Mouse (Mus musculus): ENCODE data around the gene Efemp2. TPM values are rescaled to one million over a fixed set of nuclear protein-coding genes. Genes with fewer than 3 reads are reported as not detected.
"Not testable (repeated sequence)": the region's sequence is repeated elsewhere in the genome, so short reads cannot be mapped to it uniquely, and the experiment has no call there.

Gene Efemp2
- polyA plus RNA-seq, 1 experiment, result 37.5 TPM

DNA sequence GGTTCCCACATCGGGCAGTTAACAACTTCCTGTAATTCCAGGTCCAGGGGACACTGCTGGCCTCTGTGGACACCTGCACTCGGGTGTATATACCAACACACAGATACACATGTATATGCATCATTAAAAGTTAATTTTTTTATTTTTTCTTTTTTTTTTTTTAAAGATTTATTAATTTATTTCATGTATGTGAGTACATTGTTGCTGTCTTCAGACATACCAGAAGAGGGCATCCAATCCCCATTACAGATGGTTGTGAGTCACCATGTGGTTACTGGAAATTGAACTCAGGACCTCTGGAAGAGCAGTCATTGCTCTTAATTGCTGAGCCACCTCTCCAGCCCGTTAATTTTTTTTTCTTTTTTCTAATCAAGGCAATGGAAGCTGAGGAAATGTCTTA lies 897 bp upstream of the Efemp2 start:
- WGBS, result 70% methylated on average over 3 of the region's 3 CpGs
- DNase-seq (ENCODE audit: low read depth, low spot score), result no peak

- no peak for DNase-seq (ENCODE audit: low read depth, low spot score)
- WGBS, result 1% methylated on average over 68 of the region's 68 CpGs
These were observed 721 bp downstream of the Efemp2 start for GRCm38 (mm10) chr19:5474281-5475068.

GRCm38 (mm10) chr19:5475069-5475714 lies 1.4 kb downstream of the Efemp2 start:
- WGBS, result 51% methylated on average over 13 of the region's 13 CpGs
- no peak for DNase-seq (ENCODE audit: low read depth, low spot score)

DNA sequence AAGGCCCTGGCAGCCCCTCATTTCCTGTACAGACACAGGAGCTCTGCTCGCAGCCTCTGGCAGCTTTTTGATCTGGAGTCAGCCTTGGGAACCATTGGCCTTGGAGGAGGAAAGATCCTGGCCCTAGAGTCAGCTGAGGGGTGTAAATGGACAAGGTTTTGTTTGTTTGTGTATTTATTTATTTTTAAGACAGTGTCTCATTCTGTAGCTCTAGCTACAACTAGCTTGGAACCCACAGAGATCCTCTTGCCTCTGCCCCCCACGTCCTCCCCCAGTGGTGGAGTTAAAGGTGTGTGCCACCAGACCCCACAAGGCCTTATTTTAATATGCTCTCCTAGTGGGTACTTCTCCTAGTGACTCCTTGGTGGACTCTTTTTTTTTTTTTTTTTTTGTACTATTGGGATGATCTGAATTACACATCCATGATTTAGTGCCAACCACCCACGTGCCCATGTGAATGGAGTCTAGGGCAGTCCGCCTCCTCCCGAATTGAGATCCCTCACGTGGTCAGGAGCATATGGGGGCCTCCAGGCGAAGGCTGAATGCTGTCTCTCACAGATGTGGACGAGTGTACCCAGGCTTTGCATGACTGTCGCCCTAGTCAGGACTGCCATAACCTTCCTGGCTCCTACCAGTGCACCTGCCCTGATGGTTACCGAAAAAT lies 3.4 kb downstream of the Efemp2 start:
- WGBS, result 89% methylated on average over 10 of the region's 10 CpGs
- DNase-seq (ENCODE audit: low read depth, low spot score), result no peak

GRCm38 (mm10) chr19:5477668-5478300 lies 4.0 kb downstream of the Efemp2 start:
- DNase-seq (ENCODE audit: low read depth, low spot score), result no peak

GRCm38 (mm10) chr19:5480016-5480415 lies 6.3 kb downstream of the Efemp2 start:
- 63% methylated on average over 10 of the region's 10 CpGs for WGBS
- DNase-seq (ENCODE audit: low read depth, low spot score), result no peak

More at GRCm38 (mm10) chr19:5477668-5478300, 4.0 kb downstream of the Efemp2 start:
- 81% methylated on average over 18 of the region's 18 CpGs for WGBS

GRCm38 (mm10) chr19:5481398-5481797 lies 7.6 kb downstream of the Efemp2 start:
- 88% methylated on average over 10 of the region's 10 CpGs for WGBS
- DNase-seq (ENCODE audit: low read depth, low spot score), result no peak

GRCm38 (mm10) chr19:5483386-5484359 lies 9.9 kb downstream of the Efemp2 start:
- WGBS, result 84% methylated on average over 19 of the region's 19 CpGs
- DNase-seq (ENCODE audit: low read depth, low spot score), result no peak

- WGBS, result 92% methylated on average over 5 of the region's 5 CpGs
- DNase-seq (ENCODE audit: low read depth, low spot score), result no peak
These were observed 10.7 kb downstream of the Efemp2 start for GRCm38 (mm10) chr19:5484496-5484895.

- 87% methylated on average over 8 of the region's 8 CpGs for WGBS
- DNase-seq (ENCODE audit: low read depth, low spot score), result no peak
These were observed 11.6 kb downstream of the Efemp2 start for GRCm38 (mm10) chr19:5485371-5485770.

DNA sequence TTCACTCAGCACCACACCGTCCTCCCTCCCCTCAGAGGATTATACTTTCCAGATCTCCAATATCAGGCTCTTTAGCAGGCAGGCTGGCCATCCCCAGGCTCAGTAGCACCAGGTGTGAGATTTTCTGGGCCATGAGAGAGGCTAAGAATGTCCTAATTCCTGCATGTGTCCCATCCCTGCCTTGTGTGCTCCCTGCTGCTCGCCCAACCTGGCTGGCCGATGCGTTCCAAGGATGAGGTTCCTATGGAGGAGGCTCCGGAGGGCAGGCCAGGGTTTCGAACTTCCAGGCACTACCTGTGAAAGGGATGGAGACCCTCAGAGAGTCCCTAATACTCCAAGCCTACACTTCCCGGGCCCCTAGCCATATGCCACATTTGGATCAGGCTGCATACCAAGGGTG lies 12.1 kb downstream of the Efemp2 start:
- WGBS, result 92% methylated on average over 7 of the region's 7 CpGs
- DNase-seq (ENCODE audit: low read depth, low spot score), result no peak

- no peak for DNase-seq (ENCODE audit: low read depth, low spot score)
- 53% methylated on average over 8 of the region's 8 CpGs for WGBS
These were observed 12.5 kb downstream of the Efemp2 start for GRCm38 (mm10) chr19:5486286-5486685.

GRCm38 (mm10) chr19:5486771-5487170 lies 13.0 kb downstream of the Efemp2 start:
- no peak for DNase-seq (ENCODE audit: low read depth, low spot score)
- 76% methylated on average over 4 of the region's 4 CpGs for WGBS

GRCm38 (mm10) chr19:5487768-5488550 lies 14.2 kb downstream of the Efemp2 start, which contains the start of gene Mus81:
Mus81 (minus strand) TSS chr19:5488402.
- peak; percentile 88 for DNase-seq (ENCODE audit: low read depth, low spot score)
- under 1% methylated on average over 39 of the region's 39 CpGs for WGBS

DNA sequence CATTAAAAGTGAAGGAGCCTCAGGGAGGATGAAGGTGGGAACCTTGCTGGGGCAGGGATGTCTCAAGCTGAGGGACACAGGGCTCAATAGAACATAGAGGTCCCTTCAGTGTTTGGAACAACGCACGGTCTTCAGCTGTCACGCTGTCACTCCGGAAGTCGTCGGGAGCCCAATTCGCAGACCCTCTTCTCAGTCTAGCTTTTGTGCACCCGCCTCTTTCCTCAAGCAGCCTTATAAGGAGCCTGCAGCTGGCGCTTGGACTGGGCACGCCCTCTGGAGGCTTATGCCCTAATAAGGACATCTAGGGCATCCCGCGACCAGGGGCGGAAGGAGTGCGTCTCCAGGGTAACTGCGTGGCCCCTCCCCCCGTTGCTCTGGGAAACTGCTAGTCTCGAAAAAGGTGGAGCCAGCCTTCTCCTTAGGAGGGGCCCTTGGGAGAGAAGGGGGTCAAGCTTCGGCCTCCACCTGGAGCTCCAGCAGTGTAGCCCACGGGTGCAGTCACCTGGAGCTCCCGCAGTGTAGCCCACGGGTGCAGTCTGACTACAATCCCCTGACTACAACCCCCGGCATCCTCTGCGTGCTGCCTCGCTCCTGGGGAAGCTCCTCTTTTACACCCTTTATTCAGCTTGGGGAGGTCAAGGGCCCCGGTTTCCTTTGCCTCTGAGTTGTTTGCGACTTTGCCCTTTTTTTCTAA lies 15.3 kb downstream of the Efemp2 start:
- under 1% methylated on average over 26 of the region's 26 CpGs for WGBS
- DNase-seq (ENCODE audit: low read depth, low spot score), result peak; percentile 88

- DNase-seq (ENCODE audit: low read depth, low spot score), result not testable (repeated sequence)
- 11% methylated on average over 10 of the region's 10 CpGs for WGBS
These were observed 16.0 kb downstream of the Efemp2 start for GRCm38 (mm10) chr19:5489721-5490120.

- peak; percentile 78 for DNase-seq (ENCODE audit: low read depth, low spot score)
- 1% methylated on average over 62 of the region's 62 CpGs for WGBS
These were observed 16.7 kb downstream of the Efemp2 start, which contains the start of gene Cfl1 for GRCm38 (mm10) chr19:5490313-5490897. Cfl1 (plus strand) TSS chr19:5490455.
